Mouse (Mus musculus) midbrain, embryonic 15.5 days (tissue): ENCODE results near the gene Olfr401. TPM values are rescaled to one million over a fixed set of nuclear protein-coding genes. Genes with fewer than 3 reads are reported as not detected.
"Not testable (repeated sequence)": the region's sequence is repeated elsewhere in the genome, so short reads cannot be mapped to it uniquely, and the experiment has no call there.

Experiments used
- ATAC-seq: fragments of 200-750 bp; cut with Nextera tagmentation; replicated peaks from 2 replicates; pipeline ENCODE4 v1.8.0; 2017; ENCODE audit warnings: moderate TSS enrichment
- H3K27ac ChIP-seq: fragments of 300-500 bp; sonication (generic); 2 replicates; pipeline ENCODE4 v1.5.1; 2015; ENCODE audit warnings: mild to moderate bottlenecking, inconsistent platforms
- H3K27me3 ChIP-seq: fragments of 300-500 bp; sonication (generic); replicated peaks from 2 replicates; pipeline ENCODE4 v1.6.1; 2015; ENCODE audit warnings: inconsistent platforms
- H3K36me3 ChIP-seq: fragments of 300-500 bp; sonication (generic); replicated peaks from 2 replicates; pipeline ENCODE4 v1.6.1; 2015; ENCODE audit warnings: inconsistent platforms
- H3K4me1 ChIP-seq: fragments of 300-500 bp; sonication (generic); 2 replicates; pipeline ENCODE4 v1.6.1; 2015; ENCODE audit warnings: inconsistent platforms
- H3K4me2 ChIP-seq: fragments of 300-500 bp; sonication (generic); 2 replicates; pipeline ENCODE4 v1.6.1; 2015; ENCODE audit warnings: inconsistent platforms, mild to moderate bottlenecking, moderate library complexity
- H3K4me3 ChIP-seq: fragments of 300-500 bp; sonication (generic); 2 replicates; pipeline ENCODE4 v1.5.1; 2015; ENCODE audit warnings: mild to moderate bottlenecking, inconsistent platforms
- H3K9ac ChIP-seq: fragments of 300-500 bp; sonication (generic); 2 replicates; pipeline ENCODE4 v1.6.1; 2015; ENCODE audit warnings: mild to moderate bottlenecking, inconsistent platforms
- H3K9me3 ChIP-seq: fragments of 300-500 bp; sonication (generic); 2 replicates; pipeline ENCODE4 v1.6.1; 2016; ENCODE audit warnings: inconsistent platforms
- WGBS: fragments of 180-500 bp; shearing (Covaris S2); methylation state at CpG from one replicate; pipeline ENCODE4 v1.1.7; 2015; ENCODE audit warnings: mixed read lengths; 5-methylcytosine and 5-hydroxymethylcytosine counted together
- polyA plus RNA-seq: library from polyadenylated mRNA; unstranded; fragments of >200 nt; fragmentation: Nextera tagmentation; extraction: Ambion mirVana; gene quantifications from 2 replicates; pipeline ENCODE4 v1.2.1, GENCODE M21; 2015

Olfr401 gene
- not detected in 2 replicates for polyA plus RNA-seq

DNA sequence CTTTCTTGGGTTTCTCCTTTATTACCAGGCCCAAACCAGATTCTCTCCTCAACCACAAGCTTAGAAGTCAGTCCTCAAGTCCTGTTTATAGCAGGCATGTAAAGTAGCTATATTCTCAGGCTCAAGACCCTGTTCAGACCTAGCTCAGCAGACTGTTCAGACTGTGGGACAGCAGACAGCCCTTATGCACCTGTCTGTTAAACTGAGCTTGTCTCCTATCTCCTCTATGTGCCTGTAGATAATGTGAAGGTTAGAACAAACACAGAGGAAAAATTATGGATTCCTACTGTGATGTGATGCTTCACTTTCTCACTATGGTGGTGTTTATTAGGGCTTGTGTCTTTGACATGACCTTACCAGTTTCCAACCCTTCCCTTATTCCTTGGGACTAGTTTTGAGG is at the start of gene Olfr401:
Olfr401 (plus strand) TSS at position 301 of the 400 bp plus-strand sequence.
- no peak within 1 kb of the TSS for H3K4me2 ChIP-seq
- H3K9me3 ChIP-seq: peaks cover 24% of the 10 kb centered on the region
- H3K9ac ChIP-seq: no peak within 1 kb of the TSS
- H3K27me3 ChIP-seq: no peaks in the 10 kb centered on the region
- no peak within 1 kb of the TSS for H3K4me3 ChIP-seq
- H3K4me1 ChIP-seq: no peaks in the 10 kb centered on the region
- H3K27ac ChIP-seq: no peak within 1 kb of the TSS
- H3K36me3 ChIP-seq: no peaks in the 10 kb centered on the region
- ATAC-seq: no peak

DNA sequence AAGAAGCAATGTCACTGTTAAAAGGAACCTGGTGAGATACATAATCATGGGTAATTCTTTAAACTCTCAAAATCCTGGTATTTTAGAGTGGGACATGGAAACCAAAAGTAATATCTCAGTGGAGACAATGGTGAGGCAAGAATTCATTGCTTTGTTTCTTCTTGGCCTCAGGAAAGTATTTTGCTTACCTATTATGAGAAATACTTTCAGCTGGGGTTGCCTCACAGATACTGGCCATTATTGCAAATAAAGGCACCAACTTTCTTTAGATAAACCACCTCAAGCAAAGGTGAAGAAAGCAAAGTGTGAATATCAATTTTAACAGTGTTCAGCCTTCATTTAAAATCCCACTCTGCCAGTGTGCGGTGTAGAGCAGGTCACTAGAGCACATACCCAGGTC is 43.9 kb upstream of the Olfr401 start, which contains the start of gene Zfp616:
Zfp616 (plus strand) TSS at position 301 of the 400 bp plus-strand sequence.
- Histone ChIP-seq H3K4me2 (no peak within 1 kb of the TSS), H3K36me3 (no peaks in the 10 kb centered on the region), H3K9ac (no peak within 1 kb of the TSS), H3K27ac (no peak within 1 kb of the TSS), H3K4me3 (no peak within 1 kb of the TSS), H3K4me1 (no peaks in the 10 kb centered on the region), H3K27me3 (no peaks in the 10 kb centered on the region), H3K9me3 (0 out of 2 replicates have a peak, but pooled peaks cover 2% of the 10 kb centered on the region)
- WGBS: 97% methylated on average over 1 of the region's 1 CpGs
- ATAC-seq: no peak

DNA sequence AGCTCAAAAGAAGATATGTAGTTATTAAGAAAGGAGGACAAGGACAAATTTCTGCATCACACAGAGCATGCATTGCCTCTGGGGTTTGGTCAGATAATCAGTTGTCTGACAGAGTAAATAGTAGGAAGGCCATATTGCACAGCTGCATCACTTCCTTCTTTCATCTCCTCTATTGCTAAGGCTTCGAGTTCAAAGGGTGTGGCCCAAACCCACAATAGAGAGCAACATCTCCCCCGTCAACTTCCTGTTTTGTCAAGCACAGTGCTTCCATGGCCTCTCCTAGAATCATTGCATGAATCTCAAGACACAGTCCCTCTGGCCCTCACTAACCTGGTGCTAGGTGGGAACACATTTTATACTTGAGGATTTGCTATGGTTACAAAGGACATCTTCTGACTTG is 12.8 kb upstream of the Olfr401 start:
- Histone ChIP-seq H3K9me3 (peaks cover 7% of the 10 kb centered on the region; the same call in 1 of the 2 replicates), H3K9ac (no peak overlapping the region), H3K27me3 (no peaks in the 10 kb centered on the region), H3K27ac (no peak overlapping the region), H3K4me3 (no peak overlapping the region), H3K4me1 (no peaks in the 10 kb centered on the region), H3K36me3 (no peaks in the 10 kb centered on the region), H3K4me2 (no peak overlapping the region)
- WGBS: 83% methylated on average over 2 of the region's 2 CpGs
- ATAC-seq: no peak

DNA sequence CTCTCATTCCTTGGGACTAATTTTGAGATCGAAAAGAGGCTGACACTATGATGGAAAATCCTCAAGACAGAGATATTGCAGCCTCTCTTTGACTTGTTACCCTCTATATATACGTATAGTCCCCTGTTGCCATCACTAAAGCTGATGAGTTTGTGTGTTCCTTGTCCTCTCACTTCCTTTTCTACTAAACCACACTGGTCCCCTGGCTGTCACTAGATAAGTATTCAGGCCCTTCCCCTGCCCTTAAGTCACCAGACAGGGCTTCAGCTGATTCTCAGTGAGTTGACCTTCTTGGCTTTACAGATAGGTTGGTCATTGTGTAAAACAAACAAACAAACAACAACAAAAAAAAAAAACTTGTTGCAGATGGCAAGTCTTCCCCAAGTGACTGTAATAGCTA is 12.0 kb upstream of the Olfr401 start:
- no peaks in the 10 kb centered on the region for H3K36me3 ChIP-seq
- no peak overlapping the region for H3K9ac ChIP-seq
- H3K4me3 ChIP-seq: no peak overlapping the region
- no peaks in the 10 kb centered on the region for H3K4me1 ChIP-seq
- 40% methylated on average over 2 of the region's 2 CpGs for WGBS
- ATAC-seq: no peak
- H3K4me2 ChIP-seq: no peak overlapping the region
- H3K9me3 ChIP-seq: peaks cover 5% of the 10 kb centered on the region; the same call in 1 of the 2 replicates
- no peak overlapping the region for H3K27ac ChIP-seq
- no peaks in the 10 kb centered on the region for H3K27me3 ChIP-seq

DNA sequence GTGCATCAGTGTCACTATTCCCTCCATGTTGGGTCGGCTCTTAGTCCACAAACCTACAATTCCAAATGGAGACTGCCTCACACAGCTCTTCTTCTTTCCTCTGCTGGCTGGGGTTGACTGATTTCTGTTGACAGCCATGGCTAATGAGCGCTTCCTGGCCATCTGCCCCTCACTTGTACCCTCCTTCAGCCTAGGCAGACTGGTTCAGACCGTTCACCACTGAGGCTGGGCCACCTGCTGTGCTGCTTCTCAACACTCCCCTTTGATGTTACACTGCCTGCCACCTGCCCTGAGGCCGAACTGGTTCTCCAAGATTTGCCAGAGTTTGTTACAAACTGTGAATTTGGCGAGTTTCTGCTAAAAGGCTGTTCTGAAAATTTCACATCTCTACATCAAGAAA is 8.4 kb upstream of the Olfr401 start:
- H3K27me3 ChIP-seq: no peaks in the 10 kb centered on the region
- no peak overlapping the region for H3K9ac ChIP-seq
- H3K4me2 ChIP-seq: no peak overlapping the region
- H3K27ac ChIP-seq: no peak overlapping the region
- ATAC-seq: no peak
- no peak overlapping the region for H3K4me3 ChIP-seq
- no peaks in the 10 kb centered on the region for H3K36me3 ChIP-seq
- peaks cover 5% of the 10 kb centered on the region for H3K9me3 ChIP-seq
- H3K4me1 ChIP-seq: no peaks in the 10 kb centered on the region
- WGBS: 42% methylated on average over 5 of the region's 5 CpGs

DNA sequence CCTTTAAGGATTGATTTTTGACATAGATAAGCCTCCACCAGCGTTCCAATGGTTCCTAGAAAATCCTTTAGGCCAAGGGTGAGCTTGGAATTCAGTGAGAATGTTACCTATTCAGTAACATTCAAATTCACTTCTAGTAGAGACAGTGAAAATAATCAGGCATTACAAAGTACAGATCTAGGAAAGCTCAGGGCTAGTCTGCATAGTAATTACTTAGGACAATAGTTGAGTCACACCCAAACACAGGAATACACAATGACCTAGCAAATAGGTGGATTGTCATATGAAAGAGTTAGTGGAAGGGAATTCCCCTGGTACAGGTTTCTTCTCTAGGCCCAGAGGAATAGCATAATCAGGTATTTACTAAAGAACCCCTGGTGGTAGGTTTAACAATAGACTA is 26.5 kb downstream of the Olfr401 start:
- ATAC-seq: not testable (repeated sequence)
- WGBS: 27% methylated on average over 1 of the region's 1 CpGs

DNA sequence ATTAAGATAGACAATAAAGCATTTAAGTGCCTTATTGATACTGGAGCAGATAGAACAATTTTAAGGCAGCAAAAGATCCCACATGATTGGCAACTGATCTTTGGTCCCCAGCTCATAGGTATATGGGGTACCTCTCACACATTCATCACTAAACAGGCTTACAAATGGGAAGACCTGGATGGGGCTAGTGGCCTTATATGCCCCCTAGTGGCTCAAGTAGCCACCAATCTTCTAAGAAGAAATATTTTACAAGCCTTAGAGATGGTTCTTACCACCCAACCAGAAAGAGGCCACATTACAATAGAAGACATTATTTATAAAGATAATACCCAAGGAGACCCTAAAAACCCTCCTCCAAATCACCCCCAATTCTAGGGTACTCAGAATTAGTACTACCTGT is 32.4 kb downstream of the Olfr401 start:
- H3K36me3 ChIP-seq: no peaks in the 10 kb centered on the region
- ATAC-seq: no peak
- peaks cover 14% of the 10 kb centered on the region for H3K9me3 ChIP-seq
- H3K27ac ChIP-seq: no peak overlapping the region
- no peak overlapping the region for H3K4me3 ChIP-seq
- no peaks in the 10 kb centered on the region for H3K27me3 ChIP-seq
- no peaks in the 10 kb centered on the region for H3K4me1 ChIP-seq
- no peak overlapping the region for H3K4me2 ChIP-seq
- H3K9ac ChIP-seq: no peak overlapping the region

More for the DNA sequence above, 26.5 kb downstream of the Olfr401 start:
- not testable (repeated sequence) for H3K4me2 ChIP-seq, H3K27ac ChIP-seq, H3K4me3 ChIP-seq, H3K9ac ChIP-seq, H3K27me3 ChIP-seq, H3K36me3 ChIP-seq, H3K4me1 ChIP-seq
- peaks cover 14% of the 10 kb centered on the region for H3K9me3 ChIP-seq

DNA sequence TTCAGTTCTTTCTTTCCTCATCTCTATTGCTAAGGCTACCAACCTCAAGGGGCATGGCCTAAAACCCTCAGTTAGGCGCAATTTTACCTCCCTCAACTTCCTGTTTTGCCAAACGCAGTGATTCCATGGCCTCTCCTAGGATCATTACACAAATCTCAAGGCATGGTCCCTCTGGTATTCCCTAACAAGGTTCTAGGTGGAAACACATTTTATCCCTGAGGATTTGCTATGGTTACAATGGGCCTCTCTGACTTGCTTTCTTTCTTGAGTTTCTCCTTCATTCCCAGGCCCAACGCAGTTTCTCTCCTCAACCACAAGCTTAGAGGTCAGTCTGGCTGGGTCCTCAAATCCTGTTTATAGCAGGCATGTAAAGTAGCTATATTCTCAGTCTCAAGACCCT is 39.7 kb downstream of the Olfr401 start, which contains the start of gene Olfr402:
Olfr402 (plus strand) TSS at position 301 of the 400 bp plus-strand sequence.
- Histone ChIP-seq H3K36me3 (no peaks in the 10 kb centered on the region), H3K9ac (no peak within 1 kb of the TSS), H3K4me2 (no peak within 1 kb of the TSS), H3K4me3 (no peak within 1 kb of the TSS), H3K27me3 (no peaks in the 10 kb centered on the region), H3K9me3 (peaks cover 16% of the 10 kb centered on the region), H3K4me1 (no peaks in the 10 kb centered on the region), H3K27ac (no peak within 1 kb of the TSS)
- no peak for ATAC-seq
- WGBS: 64% methylated on average over 3 of the region's 3 CpGs

DNA sequence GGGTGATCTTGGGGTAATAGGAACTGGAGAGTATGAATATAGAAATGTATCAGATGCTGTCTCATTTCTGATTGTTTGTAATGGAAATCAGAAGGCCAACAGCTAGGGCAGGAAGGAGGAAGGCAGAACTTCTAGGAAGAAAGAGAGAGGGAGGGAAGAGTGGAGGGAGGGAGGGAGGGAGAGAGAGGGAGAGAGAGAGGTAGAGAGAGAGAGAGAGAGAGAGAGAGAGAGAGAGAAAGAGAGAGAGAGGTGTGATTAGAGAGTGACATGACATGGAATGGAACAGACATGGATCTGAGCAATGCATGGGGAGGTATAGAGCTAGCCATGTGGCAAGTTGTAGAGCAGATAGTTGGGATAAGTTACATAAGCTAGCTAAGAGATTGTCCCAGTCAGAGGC is 55.3 kb downstream of the Olfr401 start:
- ATAC-seq: no peak
- H3K9ac ChIP-seq: no peak overlapping the region
- H3K27ac ChIP-seq: no peak overlapping the region
- H3K4me2 ChIP-seq: no peak overlapping the region
- H3K27me3 ChIP-seq: no peaks in the 10 kb centered on the region
- no peaks in the 10 kb centered on the region for H3K4me1 ChIP-seq
- peaks cover 5% of the 10 kb centered on the region; the same call in 1 of the 2 replicates for H3K9me3 ChIP-seq
- H3K36me3 ChIP-seq: no peaks in the 10 kb centered on the region
- H3K4me3 ChIP-seq: no peak overlapping the region

Other genes starting within 250 kb of the Olfr401 start
- not detected in 2 replicates for gene Olfr394, start 222.9 kb upstream of the Olfr401 start, polyA plus RNA-seq
- gene Olfr395, start 204.4 kb upstream of the Olfr401 start, polyA plus RNA-seq: not detected in 2 replicates
- not detected in 2 replicates for gene Olfr23, start 177.0 kb upstream of the Olfr401 start, polyA plus RNA-seq
- not detected in 2 replicates for gene Olfr397, start 152.9 kb upstream of the Olfr401 start, polyA plus RNA-seq
- gene Olfr398, start 123.3 kb upstream of the Olfr401 start, polyA plus RNA-seq: not detected in 2 replicates
- not detected in 2 replicates for gene Olfr139, start 57.2 kb upstream of the Olfr401 start, polyA plus RNA-seq
- not detected in 2 replicates for gene Olfr399, start 57.1 kb upstream of the Olfr401 start, polyA plus RNA-seq
- not detected in 2 replicates for gene Zfp616, start 43.8 kb upstream of the Olfr401 start, polyA plus RNA-seq
- not detected in 2 replicates for gene Olfr402, start 39.8 kb downstream of the Olfr401 start, polyA plus RNA-seq
- gene Olfr403, start 72.5 kb downstream of the Olfr401 start, polyA plus RNA-seq: not detected in 2 replicates
- gene Olfr43, start 97.7 kb downstream of the Olfr401 start, polyA plus RNA-seq: not detected in 2 replicates
- gene Olfr406, start 146.1 kb downstream of the Olfr401 start, polyA plus RNA-seq: not detected in 2 replicates
- gene Olfr59, start 170.0 kb downstream of the Olfr401 start, polyA plus RNA-seq: not detected in 2 replicates
- not detected in 2 replicates for gene Olfr410, start 224.3 kb downstream of the Olfr401 start, polyA plus RNA-seq
- not detected in 2 replicates for gene Olfr411, start 238.9 kb downstream of the Olfr401 start, polyA plus RNA-seq
- gene Olfr412, start 248.4 kb downstream of the Olfr401 start, polyA plus RNA-seq: not detected in 2 replicates